Mouse (Mus musculus): ENCODE data around the gene 2200002D01Rik.
"Not testable (repeated sequence)": the region's sequence is repeated elsewhere in the genome, so short reads cannot be mapped to it uniquely, and the experiment has no call there.

The 2200002D01Rik gene

DNA sequence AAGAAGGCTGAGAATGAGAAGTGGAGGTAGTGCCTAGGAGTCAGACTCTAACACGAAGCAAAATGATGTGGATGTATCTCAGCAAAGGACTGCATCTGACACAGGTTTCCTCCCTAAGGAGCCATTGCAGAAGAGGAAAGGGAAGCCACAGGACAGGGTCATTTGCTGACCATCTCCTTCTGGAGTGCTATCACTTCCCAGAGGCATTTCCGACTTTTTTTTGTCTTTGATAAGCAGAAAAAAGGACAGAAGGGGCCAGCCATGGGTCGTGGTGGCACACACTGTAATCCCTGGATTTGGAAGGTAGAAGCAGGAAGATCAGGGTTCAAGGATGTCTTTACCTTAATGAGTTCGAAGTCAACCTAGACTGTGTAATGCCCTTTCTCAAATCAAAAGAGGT is 11.7 kb downstream of the 2200002D01Rik start:
- no peak for DNase-seq (ENCODE audit: low spot score)

DNA sequence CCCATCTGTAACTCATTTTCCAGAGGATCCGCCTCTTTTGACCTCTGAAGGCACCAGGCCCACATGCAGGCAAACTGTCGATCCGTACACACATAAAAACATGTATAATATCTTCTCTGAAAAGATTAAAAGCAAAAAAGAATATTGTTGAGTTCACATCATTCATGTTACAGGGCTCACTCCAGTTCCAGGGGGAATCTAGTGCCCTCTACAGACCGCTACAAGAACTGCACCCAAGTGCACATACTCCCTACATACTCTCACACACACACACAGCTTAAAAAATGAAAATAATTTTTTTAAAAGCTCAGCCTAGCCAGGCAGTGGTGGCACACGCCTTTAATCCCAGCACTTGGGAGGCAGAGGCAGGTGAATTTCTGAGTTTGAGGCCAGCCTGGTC is 13.6 kb downstream of the 2200002D01Rik start:
- no peak for DNase-seq (ENCODE audit: low spot score)

DNA sequence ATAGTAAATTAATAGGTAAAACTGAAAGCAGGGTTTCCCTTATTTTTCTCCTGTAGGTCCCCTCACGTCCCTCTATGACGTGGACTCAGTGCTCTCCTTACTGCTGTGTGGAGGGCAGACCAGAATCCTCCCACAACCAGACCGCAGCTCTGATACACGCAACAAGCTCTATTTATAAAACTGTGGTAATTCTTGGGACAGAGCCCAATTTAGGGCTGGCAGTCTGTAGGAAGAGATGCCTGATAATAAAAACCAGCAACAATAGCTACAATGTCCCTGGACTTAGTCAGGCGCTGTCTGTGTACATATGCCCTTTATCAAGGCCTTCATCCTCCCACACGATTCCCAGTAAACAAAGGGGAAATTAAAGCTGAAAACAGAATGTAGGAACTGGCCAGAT is 14.5 kb downstream of the 2200002D01Rik start:
- peak; percentile 73 for DNase-seq (ENCODE audit: low spot score)

DNA sequence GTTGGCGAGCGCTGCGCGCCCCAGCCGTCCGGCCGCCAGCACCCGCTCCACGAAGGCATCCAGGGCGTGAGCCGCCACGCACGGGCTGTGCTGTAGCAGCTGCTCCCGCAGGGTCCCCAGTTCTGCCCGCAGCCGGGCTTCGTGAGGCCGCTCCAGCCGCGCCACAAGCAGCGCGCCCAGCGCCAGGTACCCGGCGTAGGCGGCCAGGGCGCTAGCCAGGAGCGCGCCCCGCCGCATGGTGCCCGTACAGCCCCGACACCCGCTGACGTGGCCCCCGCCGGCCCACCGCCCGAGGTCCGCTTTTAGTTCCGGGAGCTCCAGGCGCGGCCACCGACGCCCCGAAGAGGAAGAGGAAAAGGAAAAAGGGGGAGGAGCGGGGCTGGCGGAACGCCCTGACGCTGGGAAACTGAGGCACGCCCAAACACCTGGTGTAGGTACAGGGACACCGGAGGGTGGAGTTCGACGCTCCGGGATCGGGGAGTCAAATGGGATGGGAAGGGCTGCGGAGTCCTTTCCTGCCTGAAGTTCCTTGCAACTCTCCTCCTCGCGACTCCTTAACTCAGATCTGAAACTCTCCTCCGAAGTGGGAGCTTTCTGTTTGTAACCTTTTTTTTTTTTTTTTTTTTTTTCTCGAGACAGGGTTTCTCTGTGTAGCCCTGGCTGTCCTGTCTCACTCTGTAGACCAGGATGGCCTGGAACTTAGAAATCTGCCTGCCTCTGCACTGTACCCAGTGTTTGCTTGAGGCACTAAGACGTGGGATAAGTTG is 15.8 kb downstream of the 2200002D01Rik start, which contains the start of gene Kcnk6:
Gene Kcnk6 (minus strand): TSS at position 269 of the 767 bp plus-strand sequence.
- no peak for DNase-seq (ENCODE audit: low spot score)

DNA sequence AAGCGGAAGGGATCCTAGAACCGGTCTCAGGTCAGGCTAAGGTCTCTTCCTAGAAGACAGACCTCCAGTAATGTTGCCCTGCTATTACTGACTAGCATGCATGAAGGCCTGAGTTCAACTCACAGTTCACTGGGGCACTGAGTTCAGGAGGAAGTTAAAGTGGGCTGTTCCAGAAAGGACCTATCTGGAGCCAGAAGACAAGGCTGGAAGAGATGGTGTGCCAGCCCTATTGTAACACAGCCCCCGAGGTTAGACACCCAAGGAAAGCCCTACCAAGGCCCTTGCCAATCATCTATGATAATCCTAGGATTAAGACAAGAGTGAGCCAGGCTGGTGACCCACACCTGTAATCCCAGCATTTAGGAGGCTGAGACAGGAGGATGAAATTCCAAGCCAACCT is 16.7 kb downstream of the 2200002D01Rik start:
- no peak for DNase-seq (ENCODE audit: low spot score)

DNA sequence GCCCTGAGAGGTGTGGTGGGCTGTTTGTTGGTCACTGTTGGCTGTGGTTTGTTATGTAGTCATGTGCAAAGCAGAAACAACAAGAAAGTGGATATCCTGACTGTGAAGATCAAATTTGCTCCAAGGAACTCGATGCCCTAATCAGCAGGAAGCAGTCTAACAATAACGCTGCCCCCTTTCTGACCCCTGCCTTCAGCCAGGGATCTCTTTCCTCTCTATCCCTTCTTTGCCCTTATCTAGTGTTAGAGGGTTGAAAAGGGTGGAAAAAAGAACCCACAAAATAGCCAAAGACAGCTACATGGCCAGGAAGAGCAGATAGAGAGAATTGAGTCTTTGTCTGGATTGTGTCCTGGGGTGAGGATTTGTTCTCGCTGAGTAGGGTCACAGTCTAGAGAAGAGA is 17.7 kb downstream of the 2200002D01Rik start:
- no peak for DNase-seq (ENCODE audit: low spot score)

DNA sequence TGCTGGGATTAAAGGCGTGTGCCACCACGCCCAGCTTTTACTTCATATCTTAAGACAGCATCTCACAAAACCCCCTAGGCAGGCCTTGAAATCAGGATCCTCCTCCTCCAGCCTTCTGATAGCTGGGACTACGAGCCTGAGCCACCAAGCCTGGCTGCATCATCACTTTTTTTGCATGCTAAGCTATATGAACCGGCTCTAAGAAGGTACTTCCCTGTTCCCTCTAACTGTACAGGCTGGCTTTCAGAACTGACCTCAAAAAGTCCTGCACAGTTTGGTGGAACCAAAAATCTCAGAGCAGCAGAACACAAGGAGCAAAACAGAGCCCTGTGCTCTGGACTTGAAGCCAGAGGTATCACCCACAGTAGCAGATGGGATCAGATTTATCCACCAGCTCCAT is 20.1 kb downstream of the 2200002D01Rik start:
- no peak for DNase-seq (ENCODE audit: low spot score)

DNA sequence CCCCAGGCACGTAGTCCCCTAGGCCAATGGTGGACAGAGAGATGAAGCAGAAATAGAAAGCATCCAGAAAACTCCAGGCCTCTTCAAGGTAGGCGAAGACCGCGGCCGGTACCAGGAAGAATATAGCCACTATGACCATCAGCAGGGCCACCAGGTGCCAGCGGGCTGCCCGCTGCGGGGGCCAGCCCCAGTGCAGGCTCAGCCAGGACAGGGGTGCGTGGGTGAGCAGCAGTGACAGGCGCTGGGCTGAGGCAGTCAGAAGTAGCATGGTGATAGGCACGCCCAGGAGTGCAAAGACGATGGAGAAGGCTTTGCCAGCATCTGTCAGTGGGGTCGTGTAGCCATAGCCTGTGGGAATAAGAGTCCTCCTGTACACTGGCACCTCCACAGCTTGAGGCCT is 22.7 kb downstream of the 2200002D01Rik start:
- no peak for DNase-seq (ENCODE audit: low spot score)

DNA sequence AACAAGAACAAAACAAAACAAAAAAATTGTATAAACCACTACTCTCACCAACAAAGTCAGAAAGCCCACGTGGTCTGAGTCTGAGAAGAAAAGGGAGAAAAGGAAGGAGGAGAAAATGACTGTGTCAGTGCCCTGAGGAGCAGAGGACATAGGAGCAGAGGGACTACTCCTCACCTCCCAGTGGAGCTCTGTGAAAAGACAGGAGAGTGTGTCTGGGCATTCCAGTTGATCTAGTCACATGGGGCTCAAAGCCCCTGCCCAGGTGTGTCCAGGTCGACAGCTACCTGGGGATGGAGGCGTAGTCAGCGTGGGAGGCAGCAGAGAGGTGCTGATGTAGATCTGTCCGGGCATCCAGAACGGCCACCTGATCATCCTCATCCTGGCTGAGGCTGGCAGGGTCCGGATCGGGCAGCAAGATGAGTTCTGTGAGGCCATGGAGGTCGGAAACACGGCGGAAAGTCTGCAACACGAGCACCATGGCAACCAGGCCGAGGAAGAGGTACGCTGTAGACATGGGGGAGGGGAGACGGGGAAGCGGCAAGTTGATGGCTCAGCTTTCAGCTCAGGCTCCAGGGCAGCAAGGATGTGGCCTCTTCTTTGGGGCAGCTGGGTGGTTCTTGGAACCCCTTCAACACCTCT is 23.4 kb downstream of the 2200002D01Rik start:
- DNase-seq (ENCODE audit: low spot score) = no peak

DNA sequence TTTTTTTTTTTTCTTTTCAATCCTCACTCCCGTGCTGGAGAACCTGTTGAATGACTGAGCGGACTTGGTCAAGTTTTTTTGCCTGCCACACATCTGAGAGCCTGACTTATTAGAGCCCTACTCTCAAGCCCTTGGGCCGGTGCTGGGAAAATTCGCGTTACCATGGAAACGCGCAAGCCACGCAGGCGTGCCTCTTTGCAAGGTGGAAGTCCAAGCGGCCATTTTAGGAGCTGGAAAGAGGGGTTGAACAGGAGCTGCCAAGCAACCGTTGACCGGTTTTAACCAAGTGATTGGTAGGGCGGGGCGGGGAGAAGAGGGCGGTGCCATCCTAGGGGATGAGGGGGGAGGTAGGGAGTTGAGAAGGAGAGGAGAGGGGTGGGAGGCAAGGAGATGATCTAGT is 33.4 kb downstream of the 2200002D01Rik start:
- DNase-seq (ENCODE audit: low spot score) = no peak

DNA sequence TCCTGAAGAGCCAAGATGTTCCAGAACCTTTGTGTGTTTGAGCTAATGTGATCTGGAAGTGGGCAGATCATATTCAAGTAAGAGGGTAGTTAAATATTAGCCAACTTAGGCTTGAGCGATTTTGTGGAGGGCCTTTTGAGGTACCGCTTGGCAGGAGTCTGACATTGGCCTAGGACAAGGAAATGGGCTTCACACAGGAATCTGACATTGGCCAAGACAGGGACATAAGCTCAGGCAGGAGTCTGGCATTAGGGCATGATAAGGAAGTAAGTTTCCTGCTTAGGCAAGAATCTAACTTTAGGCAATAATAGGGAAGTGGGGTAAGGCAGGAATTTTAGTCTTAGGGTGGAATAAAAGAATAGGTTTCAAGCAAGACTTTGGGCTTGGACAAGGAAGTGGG is 34.0 kb downstream of the 2200002D01Rik start:
- no peak for DNase-seq (ENCODE audit: low spot score)

DNA sequence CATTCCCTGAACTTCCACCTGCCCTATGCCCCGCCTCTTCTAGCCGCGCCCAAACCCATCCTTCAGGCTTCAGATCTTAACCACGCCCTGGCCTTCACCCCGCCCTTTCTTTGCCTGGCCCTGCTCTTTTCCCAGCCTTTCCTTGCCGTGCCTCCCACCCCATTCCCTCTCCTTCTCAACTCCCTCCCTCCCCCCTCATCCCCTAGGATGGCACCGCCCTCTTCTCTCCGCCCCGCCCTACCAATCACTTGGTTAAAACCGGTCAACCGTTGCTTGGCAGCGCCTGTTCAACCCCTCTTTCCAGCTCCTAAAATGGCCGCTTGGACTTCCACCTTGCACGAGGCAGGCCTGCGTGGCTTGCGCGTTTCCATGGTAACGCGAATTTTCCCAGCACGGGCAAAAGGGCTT is 34.6 kb downstream of the 2200002D01Rik start, which contains the start of gene Catsperg1:
Gene Catsperg1 (minus strand): TSS at position 361 of the 408 bp plus-strand sequence.
- peak; percentile 71 for DNase-seq (ENCODE audit: low spot score)

DNA sequence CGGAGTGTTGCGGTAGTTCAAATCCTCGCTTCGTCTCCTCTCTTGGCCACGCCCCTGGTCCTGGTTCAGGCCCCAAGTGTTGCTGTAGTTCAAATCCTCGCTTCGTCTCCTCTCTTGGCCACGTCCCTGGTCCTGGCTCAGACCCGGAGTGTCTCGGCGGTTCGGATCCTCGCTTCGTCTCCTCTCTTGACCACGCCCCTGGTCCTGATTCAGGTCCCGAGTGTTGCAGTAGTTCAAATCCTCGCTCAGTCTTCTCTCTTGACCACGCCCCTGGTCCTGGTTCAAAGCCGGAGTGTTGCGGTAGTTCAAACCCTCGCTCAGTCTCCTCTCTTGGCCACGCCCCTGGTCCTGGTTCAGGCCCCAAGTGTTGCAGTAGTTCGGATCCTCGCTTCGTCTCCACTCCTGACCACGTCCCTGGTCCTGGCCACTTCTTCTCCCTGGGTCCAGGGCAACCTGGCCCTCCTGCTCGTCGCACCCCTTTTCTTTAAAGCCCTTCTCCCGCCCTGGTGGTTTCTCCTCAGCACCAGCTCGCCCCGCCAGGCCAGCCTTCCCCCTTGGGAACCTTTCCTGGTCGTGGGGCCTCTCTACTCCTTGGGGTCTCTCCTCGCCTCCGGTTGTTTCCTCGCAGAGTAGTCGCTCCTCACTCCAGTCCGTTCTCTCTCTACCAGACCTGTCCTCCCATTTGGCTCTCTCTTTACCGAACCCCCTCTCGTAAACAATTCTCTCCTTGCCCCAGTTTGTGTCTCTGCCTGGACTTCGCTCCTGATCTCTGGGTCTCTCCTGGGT is 35.3 kb downstream of the 2200002D01Rik start:
- not testable (repeated sequence) for DNase-seq (ENCODE audit: low spot score)

DNA sequence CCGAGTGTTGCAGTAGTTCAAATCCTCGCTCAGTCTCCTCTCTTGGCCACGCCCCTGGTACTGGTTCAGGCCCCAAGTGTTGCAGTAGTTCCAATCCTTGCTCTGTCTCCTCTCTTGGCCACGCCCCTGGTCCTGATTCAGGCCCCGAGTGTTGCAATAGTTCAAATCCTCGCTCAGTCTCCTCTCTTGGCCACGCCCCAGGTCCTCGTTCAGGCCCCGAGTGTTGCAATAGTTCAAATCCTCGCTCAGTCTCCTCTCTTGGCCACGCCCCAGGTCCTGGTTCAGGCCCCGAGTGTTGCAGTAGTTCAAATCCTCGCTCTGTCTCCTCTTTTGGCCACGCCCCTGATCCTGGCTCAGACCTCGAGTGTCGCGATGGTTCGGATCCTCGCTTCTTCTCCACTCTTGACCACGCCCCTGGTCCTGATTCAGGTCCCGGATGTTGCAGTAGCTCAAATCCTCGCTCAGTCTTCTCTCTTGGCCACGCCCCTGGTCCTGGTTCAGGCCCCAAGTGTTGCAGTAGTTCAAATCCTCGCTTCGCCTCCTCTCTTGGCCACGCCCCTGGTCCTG is 36.0 kb downstream of the 2200002D01Rik start:
- DNase-seq (ENCODE audit: low spot score) = peak; percentile 71

DNA sequence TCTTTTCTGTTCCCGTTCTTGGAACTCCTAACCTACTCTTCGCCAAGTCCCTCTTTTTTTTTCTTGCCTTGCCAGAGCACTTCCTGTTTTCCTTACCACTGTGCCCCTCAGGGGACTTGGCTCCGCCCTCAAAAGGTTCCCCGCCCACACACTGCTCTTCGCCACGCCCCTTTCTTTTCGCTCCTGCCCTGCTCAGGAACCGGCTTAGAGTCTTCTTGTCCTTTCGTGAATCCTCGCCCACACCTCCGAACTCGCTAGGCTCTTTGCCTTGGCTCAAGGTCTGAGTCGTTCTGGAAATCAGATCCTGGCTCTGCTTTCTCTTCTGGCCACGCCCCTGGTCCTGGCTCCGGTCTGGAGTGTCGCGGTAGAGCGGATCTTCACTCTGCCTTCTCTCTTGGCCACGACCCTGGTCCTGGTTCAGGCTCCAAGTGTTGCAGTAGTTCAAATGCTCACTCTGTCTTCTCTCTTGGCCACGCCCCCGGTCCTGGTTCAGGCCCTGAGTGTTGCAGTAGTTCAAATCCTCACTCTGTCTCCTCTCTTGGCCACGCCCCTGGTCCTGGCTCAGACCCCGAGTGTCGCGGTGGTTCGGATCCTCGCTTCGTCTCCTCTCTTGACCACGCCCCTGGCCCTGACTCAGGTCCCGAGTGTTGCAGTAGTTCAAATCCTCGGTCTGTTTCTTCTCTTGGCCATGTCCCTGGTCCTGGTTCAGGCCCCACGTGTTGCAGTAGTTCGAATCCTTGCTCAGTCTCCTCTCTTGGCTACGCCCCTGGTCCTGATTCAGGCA is 36.7 kb downstream of the 2200002D01Rik start:
- DNase-seq (ENCODE audit: low spot score) = peak; percentile 87

DNA sequence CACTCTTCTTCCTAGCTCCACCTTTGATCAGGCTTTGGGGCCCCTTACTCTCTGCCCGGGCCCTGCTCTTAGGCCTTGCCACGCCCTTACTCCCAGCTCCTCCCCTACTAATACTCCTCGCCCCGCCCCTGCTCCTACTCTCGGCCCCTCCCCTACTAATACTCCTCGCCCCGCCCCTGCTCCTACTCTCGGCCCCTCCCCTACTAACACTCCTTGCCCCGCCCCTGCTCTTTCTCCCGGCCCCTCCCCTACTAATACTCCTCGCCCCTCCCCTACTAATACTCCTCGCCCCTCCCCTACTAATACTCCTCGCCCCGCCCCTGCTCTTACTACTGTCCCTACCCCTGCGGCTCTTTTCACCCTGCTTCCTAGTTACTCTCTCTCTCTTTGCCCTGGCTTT is 37.3 kb downstream of the 2200002D01Rik start:
- not testable (repeated sequence) for DNase-seq (ENCODE audit: low spot score)

DNA sequence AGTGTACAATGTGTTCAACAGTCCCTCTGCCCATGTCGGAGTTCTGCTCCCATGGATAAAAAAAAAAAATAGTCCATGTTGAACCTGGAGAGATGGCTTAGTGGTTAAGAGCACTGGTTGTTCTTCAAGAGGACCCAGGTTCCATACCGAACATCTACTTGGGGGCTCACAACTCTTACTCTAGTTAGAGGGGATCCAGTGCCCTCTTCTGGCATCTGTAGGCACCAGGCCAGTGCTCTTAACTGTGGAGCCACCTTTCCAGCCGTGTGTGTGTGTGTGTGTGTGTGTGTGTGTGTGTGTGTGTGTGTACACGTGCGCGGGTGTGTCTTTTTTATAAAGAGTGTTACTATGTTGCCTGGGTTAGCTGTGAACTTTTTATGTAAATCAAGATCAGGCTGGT is 45.7 kb downstream of the 2200002D01Rik start:
- DNase-seq (ENCODE audit: low spot score) = no peak
